Mouse (Mus musculus) CH12.LX (cell line): ENCODE measurements around the gene Kmt5b.

Experiments
- CTCF ChIP-seq, 2 experiments: IDR thresholded peaks in 1 of 2; conservative IDR thresholded peaks in 1 of 2; 2 replicates each; pipeline ENCODE4 v1.5.1; 2011 to 2012; ENCODE audit warnings: low read depth in 2 of 2, low read length in 2 of 2, improper control_type of control experiment in 1 of 2, inconsistent platforms in 1 of 2, mild to moderate bottlenecking in 1 of 2, moderate library complexity in 1 of 2
- ETS1 ChIP-seq: conservative IDR thresholded peaks from 2 replicates; pipeline ENCODE4 v1.6.1; 2012; ENCODE audit warnings: low read depth, mild to moderate bottlenecking, inconsistent platforms, low read length, improper control_type of control experiment, moderate library complexity
- KAT2A ChIP-seq: IDR thresholded peaks from 2 replicates; pipeline ENCODE4 v1.6.1; 2012; ENCODE audit warnings: low read length, improper control_type of control experiment, inconsistent platforms; ENCODE audit not compliant: insufficient replicate concordance
- MAFK ChIP-seq: IDR thresholded peaks from 2 replicates; pipeline ENCODE4 v1.6.1; 2011; ENCODE audit warnings: low read length, improper control_type of control experiment; ENCODE audit not compliant: insufficient replicate concordance
- MEF2A ChIP-seq: IDR thresholded peaks from 2 replicates; pipeline ENCODE4 v1.6.1; 2014; ENCODE audit warnings: low read depth, mild to moderate bottlenecking, inconsistent platforms, low read length, improper control_type of control experiment, borderline replicate concordance
- MXI1 ChIP-seq: IDR thresholded peaks from 2 replicates; pipeline ENCODE4 v1.6.1; 2011; ENCODE audit warnings: mild to moderate bottlenecking, low read depth, low read length, improper control_type of control experiment
- NRF1 ChIP-seq: IDR thresholded peaks from 2 replicates; pipeline ENCODE4 v1.6.1; 2014; ENCODE audit warnings: low read depth, mild to moderate bottlenecking, inconsistent platforms, low read length, improper control_type of control experiment, moderate library complexity
- POLR2A ChIP-seq: IDR thresholded peaks from 2 replicates; pipeline ENCODE4 v1.6.1; 2011; ENCODE audit warnings: low read depth, mild to moderate bottlenecking, improper control_type of control experiment, low read length
- SMC3 ChIP-seq: IDR thresholded peaks from 2 replicates; pipeline ENCODE4 v1.6.1; 2011; ENCODE audit warnings: low read depth, low read length, improper control_type of control experiment

- TF ChIP-seq POLR2A = no peak
- no peak for TF ChIP-seq MEF2A
- TF ChIP-seq ETS1 = no peak
- no peak for TF ChIP-seq MXI1
- no peak for TF ChIP-seq KAT2A
- TF ChIP-seq MAFK = no peak
- no peak for TF ChIP-seq CTCF (conservative IDR thresholded peaks at IDR 0.05 in 1 of 2, IDR thresholded peaks at IDR 0.05 in 1 of 2; ENCODE audit: low read depth in 2 of 2, low read length in 2 of 2)
- TF ChIP-seq SMC3 = no peak
- TF ChIP-seq NRF1 = no peak
Measured at GRCm38 (mm10) chr19:3805526-3805925, 38.3 kb downstream of the Kmt5b start.
